28 mouse cellular contexts compared by ENCODE assay signal in genomic region chr7:106758800-106759199, GRCm38 (mm10). TPM values are rescaled to one million over a fixed set of nuclear protein-coding genes. Genes with fewer than 3 reads are reported as not detected.
A peak's percentile ranks its signal among the peaks of the same experiment; 100 is the strongest.
DNase-seq lines count a peak whose midpoint lies in the region; ATAC-seq and TF ChIP-seq lines count a peak whose summit lies in the region.
"Had no signal": no experiment of that assay in that cellular context is flagged by ENCODE, and none has a peak within 500 bp of the region (broad histone marks: within the 10 kb centered on the region; RNA-seq: fewer than 3 reads in every experiment).

No protein-coding gene starts in this region.

- no peak for TF ChIP-seq EP300 in lung, postnatal 0 days (IDR thresholded peaks at IDR 0.05)

- WGBS in lung, postnatal 0 days = 81% methylated on average over 2 of the region's 2 CpGs

- H3K4me3 ChIP-seq in lung, postnatal 0 days (ENCODE audit: low read depth, low read length) = no peak overlapping the region
- H3K4me3 ChIP-seq: embryonic facial prominence, embryonic 15.5 days; erythroblast, embryonic 14.5 days; forebrain, embryonic 10.5 days; heart, embryonic 10.5 days; hindbrain, embryonic 13.5 days had no signal

- no peaks in the 10 kb centered on the region for H3K36me3 ChIP-seq in lung, postnatal 0 days (ENCODE audit: insufficient read depth, low read length)
- H3K36me3 ChIP-seq: embryonic facial prominence, embryonic 15.5 days; forebrain, embryonic 10.5 days; heart, embryonic 10.5 days; hindbrain, embryonic 13.5 days had no signal

- no peaks in the 10 kb centered on the region for H3K9me3 ChIP-seq in lung, postnatal 0 days (ENCODE audit: low read length)
- H3K9me3 ChIP-seq: embryonic facial prominence, embryonic 15.5 days; heart, embryonic 10.5 days had no signal

- H3K4me1 ChIP-seq in lung, postnatal 0 days (ENCODE audit: insufficient read depth, low read depth, low read length) = no peaks in the 10 kb centered on the region
- H3K4me1 ChIP-seq: embryonic facial prominence, embryonic 15.5 days; forebrain, embryonic 10.5 days; heart, embryonic 10.5 days; hindbrain, embryonic 13.5 days had no signal

- no peak overlapping the region for H3K9ac ChIP-seq in lung, postnatal 0 days (replicated peaks; ENCODE audit: low read depth)
- H3K9ac ChIP-seq: embryonic facial prominence, embryonic 15.5 days; hindbrain, embryonic 13.5 days had no signal

- intact Hi-C loops in heart, postnatal 25 days (cut with DNase I) = no loop called here

- no peak for TF ChIP-seq CTCF in lung, postnatal 0 days (IDR thresholded peaks at IDR 0.05)

- H3K27ac ChIP-seq in lung, postnatal 0 days (ENCODE audit: low read length) = no peak overlapping the region
- H3K27ac ChIP-seq: embryonic facial prominence, embryonic 15.5 days; forebrain, embryonic 10.5 days; heart, embryonic 10.5 days; hindbrain, embryonic 13.5 days had no signal

- DNase-seq in lung, postnatal 0 days (ENCODE audit: low spot score) = peak; percentile 34
- DNase-seq in lung, postnatal 14 days = no peak
- DNase-seq in skeletal muscle tissue, adult 2 months (ENCODE audit: low read depth, low spot score) = peak; percentile 5
- DNase-seq in heart, postnatal 25 days (ENCODE audit: low spot score) = no peak
- DNase-seq in ovary, adult 18-20 months (ENCODE audit: low spot score) = no peak
- DNase-seq: adrenal gland, postnatal 25 days; cerebellum, adult 2 months; cerebellum, postnatal 10 days; embryo, embryonic 11 days; gastrocnemius, postnatal 36 days; heart, adult 18-20 months; heart, postnatal 10 days had no signal

- H3K4me2 ChIP-seq in lung, postnatal 0 days (replicated peaks; ENCODE audit: low read depth, low read length) = no peak overlapping the region
- H3K4me2 ChIP-seq: embryonic facial prominence, embryonic 15.5 days; hindbrain, embryonic 13.5 days had no signal

- H3K27me3 ChIP-seq in lung, postnatal 0 days (replicated peaks; ENCODE audit: insufficient read depth, low read length) = no peaks in the 10 kb centered on the region
- H3K27me3 ChIP-seq: CH12.LX; embryonic facial prominence, embryonic 15.5 days; hindbrain, embryonic 13.5 days; Patski had no signal

- no peak for ATAC-seq in lung, postnatal 0 days
- peak; percentile 98 for ATAC-seq in megakaryocyte, adult 5-6 weeks (ENCODE audit: poor library complexity, severe bottlenecking)
- no peak for ATAC-seq in inflammation-experienced regulatory T-cells, adult 6 months
- ATAC-seq: activated CD4-positive, CD25-positive, alpha-beta regulatory T cell, adult 4 months; forebrain, embryonic 14.5 days; Patski had no signal

RNA-seq across cellular contexts. Expression of gene Olfr698, which starts 3.6 kb away (rescaled TPM):
- polyA plus RNA-seq in lung, postnatal 0 days (2015; fragmentation: Nextera tagmentation; extraction: Ambion mirVana) = not detected in 2 replicates
- total RNA-seq in megakaryocyte, adult 5-6 weeks (2015) = not detected in 2 replicates
- not detected in 2 replicates for total RNA-seq in megakaryocyte, adult 5-6 weeks (2017)
- total RNA-seq in heart, postnatal 25 days (2021) = not detected
- not detected for polyA plus RNA-seq in inflammation-experienced regulatory T-cells, adult 6 months (2017; shearing (Covaris generic))
- total RNA-seq: adrenal gland, adult 18-20 months; adrenal gland, postnatal 25 days; CH12.LX; gastrocnemius, adult 8-10 months; gastrocnemius, postnatal 36 days; heart, adult 18-20 months; heart, postnatal 10 days; hematopoietic stem cell, adult 5-6 weeks had no signal
- polyA plus RNA-seq: cerebellum, adult 2 months; embryonic facial prominence, embryonic 11.5 days; embryonic facial prominence, embryonic 15.5 days; erythroblast, embryonic 14.5 days; forebrain, embryonic 10.5 days; forebrain, embryonic 14.5 days; heart, embryonic 10.5 days; heart, embryonic 14.5 days; hindbrain, embryonic 13.5 days; Patski had no signal

RNA-seq across cellular contexts. Expression of gene Olfr697, which starts 16.6 kb away (rescaled TPM):
- not detected in 2 replicates for polyA plus RNA-seq in lung, postnatal 0 days (2015; fragmentation: Nextera tagmentation; extraction: Ambion mirVana)
- total RNA-seq in megakaryocyte, adult 5-6 weeks (2015) = not detected in 2 replicates
- not detected in 2 replicates for total RNA-seq in megakaryocyte, adult 5-6 weeks (2017)
- total RNA-seq in heart, postnatal 25 days (2021) = not detected
- not detected for polyA plus RNA-seq in inflammation-experienced regulatory T-cells, adult 6 months (2017; shearing (Covaris generic))
- total RNA-seq: adrenal gland, adult 18-20 months; adrenal gland, postnatal 25 days; CH12.LX; gastrocnemius, adult 8-10 months; gastrocnemius, postnatal 36 days; heart, adult 18-20 months; heart, postnatal 10 days; hematopoietic stem cell, adult 5-6 weeks had no signal
- polyA plus RNA-seq: activated CD4-positive, CD25-positive, alpha-beta regulatory T cell, adult 4 months; cerebellum, adult 2 months; embryonic facial prominence, embryonic 11.5 days; embryonic facial prominence, embryonic 15.5 days; erythroblast, embryonic 14.5 days; forebrain, embryonic 10.5 days; forebrain, embryonic 14.5 days; heart, embryonic 10.5 days; heart, embryonic 14.5 days; hindbrain, embryonic 13.5 days; Patski had no signal

RNA-seq across cellular contexts. Expression of gene Olfr699, which starts 34.2 kb away (rescaled TPM):
- not detected in 2 replicates for polyA plus RNA-seq in lung, postnatal 0 days (2015; fragmentation: Nextera tagmentation; extraction: Ambion mirVana)
- not detected in 2 replicates for total RNA-seq in megakaryocyte, adult 5-6 weeks (2015)
- total RNA-seq in megakaryocyte, adult 5-6 weeks (2017) = not detected in 2 replicates
- not detected for total RNA-seq in heart, postnatal 25 days (2021)
- under 1 TPM in 1 of 3 experiments, not detected in 2; 0.15 TPM for polyA plus RNA-seq in inflammation-experienced regulatory T-cells, adult 6 months (2017; shearing (Covaris generic))
- total RNA-seq: adrenal gland, adult 18-20 months; adrenal gland, postnatal 25 days; CH12.LX; gastrocnemius, adult 8-10 months; gastrocnemius, postnatal 36 days; heart, adult 18-20 months; heart, postnatal 10 days; hematopoietic stem cell, adult 5-6 weeks had no signal
- polyA plus RNA-seq: activated CD4-positive, CD25-positive, alpha-beta regulatory T cell, adult 4 months; cerebellum, adult 2 months; embryonic facial prominence, embryonic 11.5 days; erythroblast, embryonic 14.5 days; forebrain, embryonic 10.5 days; forebrain, embryonic 14.5 days; heart, embryonic 10.5 days; heart, embryonic 14.5 days; hindbrain, embryonic 13.5 days; Patski had no signal

RNA-seq across cellular contexts. Expression of gene Olfr695, which starts 42.6 kb away (rescaled TPM):
- not detected in 2 replicates for polyA plus RNA-seq in lung, postnatal 0 days (2015; fragmentation: Nextera tagmentation; extraction: Ambion mirVana)
- not detected in 2 replicates for total RNA-seq in megakaryocyte, adult 5-6 weeks (2015)
- total RNA-seq in megakaryocyte, adult 5-6 weeks (2017) = not detected in 2 replicates
- not detected for total RNA-seq in heart, postnatal 25 days (2021)
- polyA plus RNA-seq in inflammation-experienced regulatory T-cells, adult 6 months (2017; shearing (Covaris generic)) = not detected
- total RNA-seq: adrenal gland, adult 18-20 months; adrenal gland, postnatal 25 days; CH12.LX; gastrocnemius, adult 8-10 months; gastrocnemius, postnatal 36 days; heart, adult 18-20 months; heart, postnatal 10 days; hematopoietic stem cell, adult 5-6 weeks had no signal
- polyA plus RNA-seq: activated CD4-positive, CD25-positive, alpha-beta regulatory T cell, adult 4 months; cerebellum, adult 2 months; embryonic facial prominence, embryonic 11.5 days; embryonic facial prominence, embryonic 15.5 days; erythroblast, embryonic 14.5 days; forebrain, embryonic 10.5 days; forebrain, embryonic 14.5 days; heart, embryonic 10.5 days; heart, embryonic 14.5 days; hindbrain, embryonic 13.5 days; Patski had no signal

RNA-seq across cellular contexts. Expression of gene Olfr700, which starts 49.8 kb away (rescaled TPM):
- not detected in 2 replicates for polyA plus RNA-seq in lung, postnatal 0 days (2015; fragmentation: Nextera tagmentation; extraction: Ambion mirVana)
- not detected in 2 replicates for total RNA-seq in megakaryocyte, adult 5-6 weeks (2015)
- total RNA-seq in megakaryocyte, adult 5-6 weeks (2017) = 0.73 TPM in 1 of 2 replicates, not detected in the other
- not detected for total RNA-seq in heart, postnatal 25 days (2021)
- not detected for polyA plus RNA-seq in inflammation-experienced regulatory T-cells, adult 6 months (2017; shearing (Covaris generic))
- total RNA-seq: adrenal gland, adult 18-20 months; adrenal gland, postnatal 25 days; CH12.LX; gastrocnemius, adult 8-10 months; gastrocnemius, postnatal 36 days; heart, adult 18-20 months; heart, postnatal 10 days; hematopoietic stem cell, adult 5-6 weeks had no signal
- polyA plus RNA-seq: activated CD4-positive, CD25-positive, alpha-beta regulatory T cell, adult 4 months; cerebellum, adult 2 months; embryonic facial prominence, embryonic 11.5 days; embryonic facial prominence, embryonic 15.5 days; erythroblast, embryonic 14.5 days; forebrain, embryonic 10.5 days; forebrain, embryonic 14.5 days; heart, embryonic 10.5 days; heart, embryonic 14.5 days; hindbrain, embryonic 13.5 days; Patski had no signal

Comparison
In these comparisons a context has a peak if more than half of its experiments do, and no peak if none do; other contexts are left out.
1. DNase-seq: peak in lung, postnatal 0 days (single experiment) and skeletal muscle tissue, adult 2 months (single experiment); none in lung, postnatal 14 days (single experiment), heart, postnatal 25 days (single experiment) and ovary, adult 18-20 months (single experiment).